Mouse (Mus musculus) embryonic fibroblast, embryonic 13.5 days (primary cell): ENCODE data around the gene Cog5.

Experiments used
- CTCF ChIP-seq: IDR thresholded peaks from 2 replicates; pipeline ENCODE4 v1.5.1; 2011; ENCODE audit warnings: mild to moderate bottlenecking, control low read depth, low read length, moderate library complexity, borderline replicate concordance; ENCODE audit not compliant: insufficient read depth
- POLR2A ChIP-seq: IDR thresholded peaks from 2 replicates; pipeline ENCODE4 v1.6.1; 2011; ENCODE audit warnings: low read depth, mild to moderate bottlenecking, control low read depth, low read length, moderate library complexity

DNA sequence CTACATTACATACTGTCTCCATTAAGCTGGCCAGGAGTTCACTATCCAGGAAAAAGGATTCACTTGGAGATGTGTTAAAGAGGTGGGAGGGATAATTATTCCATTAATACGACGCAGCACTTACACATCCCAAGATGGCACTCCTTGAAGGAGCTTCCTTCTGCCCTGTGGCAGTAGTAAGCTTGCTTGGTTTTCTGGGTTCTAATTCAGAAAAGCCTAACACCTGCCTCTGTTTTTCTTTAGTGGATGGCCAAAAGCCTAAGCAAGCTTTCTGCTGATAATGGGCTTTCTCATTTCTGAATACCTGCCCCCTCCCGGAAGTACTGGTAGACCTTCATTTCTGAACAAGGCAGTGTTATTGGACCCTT, 19.4 kb upstream of the Cog5 start:
- TF ChIP-seq CTCF: no peak
- TF ChIP-seq POLR2A: no peak
